Mouse (Mus musculus) small intestine, adult 2 months (tissue): ENCODE measurements at regions not wholly inside any gene's neighbourhood (a gene's known extent, or its start where the extent isn't known, plus 50 kb on each side); places are given as distances from the start of the nearest gene placed in this dataset.

ENCODE experiments used
- H3K27ac ChIP-seq: fragments of 200-500 bp; 2 replicates; pipeline ENCODE4 v1.5.1; 2012; ENCODE audit warnings: low read depth, low read length, control low read depth, inconsistent platforms; ENCODE audit not compliant: insufficient read depth
- H3K27me3 ChIP-seq: fragments of 200-500 bp; 2 replicates; pipeline ENCODE4 v1.6.1; 2012; ENCODE audit warnings: mild to moderate bottlenecking, moderate library complexity, low read length, inconsistent platforms; ENCODE audit not compliant: control insufficient read depth, insufficient read depth
- H3K36me3 ChIP-seq: fragments of 200-500 bp; 2 replicates; pipeline ENCODE4 v1.6.1; 2012; ENCODE audit warnings: mild to moderate bottlenecking, low read length, control low read depth, inconsistent platforms; ENCODE audit not compliant: control insufficient read depth, insufficient read depth
- H3K4me1 ChIP-seq: fragments of 200-500 bp; 2 replicates; pipeline ENCODE4 v1.6.1; 2012; ENCODE audit warnings: low read length, inconsistent platforms, mixed read lengths; ENCODE audit not compliant: control insufficient read depth, insufficient read depth, insufficient read length
- H3K4me3 ChIP-seq: fragments of 200-500 bp; 2 replicates; pipeline ENCODE4 v1.5.1; 2012; ENCODE audit warnings: low read depth, mild to moderate bottlenecking, control low read depth, inconsistent platforms, low read length, moderate library complexity
- CTCF ChIP-seq: fragments of 200-500 bp; IDR thresholded peaks from 2 replicates; pipeline ENCODE4 v1.5.1; 2012; ENCODE audit warnings: low read depth, mild to moderate bottlenecking, control low read depth, inconsistent platforms, low read length, moderate library complexity, mixed read lengths; ENCODE audit not compliant: insufficient replicate concordance, insufficient read length; ENCODE audit errors: extremely low read depth
- POLR2A ChIP-seq: fragments of 200-500 bp; IDR thresholded peaks from 2 replicates; pipeline ENCODE4 v1.6.1; 2012; ENCODE audit warnings: low read depth, mild to moderate bottlenecking, control low read depth, inconsistent platforms, low read length, moderate library complexity
- WGBS: fragments of 180-500 bp; shearing (Covaris S2); methylation state at CpG from one replicate; pipeline ENCODE4 v1.1.7; 2018; 5-methylcytosine and 5-hydroxymethylcytosine counted together

DNA sequence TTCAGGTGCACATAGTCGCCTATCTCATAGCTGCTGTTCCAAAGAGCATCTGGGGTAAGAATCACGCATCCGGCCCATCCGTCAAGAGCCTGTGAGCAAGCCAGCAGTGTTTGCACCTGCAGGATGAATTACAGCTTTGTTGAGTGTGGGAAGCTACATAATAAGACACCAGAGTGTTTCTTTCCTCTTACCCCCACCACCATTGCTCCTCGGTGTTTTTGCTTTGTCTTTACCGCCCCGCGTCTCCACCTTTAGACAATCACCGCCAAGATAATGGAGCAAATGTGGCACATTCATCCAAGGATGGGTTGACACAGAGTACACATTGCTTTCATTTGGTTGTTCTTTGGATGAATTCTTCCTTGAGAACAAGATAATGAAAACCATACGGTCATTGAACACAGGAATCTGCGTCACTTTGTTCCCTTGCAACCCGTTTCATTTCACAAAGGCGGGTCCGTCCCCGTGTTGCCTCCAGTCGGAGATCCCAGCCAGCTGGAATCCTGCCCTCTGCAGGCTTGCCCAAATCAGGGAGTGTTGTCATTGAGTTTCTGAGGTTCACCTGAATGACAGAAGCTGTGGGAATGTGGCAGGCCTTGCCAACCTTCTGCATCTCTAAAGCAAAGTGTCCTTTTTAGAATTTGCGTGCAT lies 659.4 kb upstream of the Zeb2 start:
- Histone ChIP-seq H3K36me3 (no peaks in the 10 kb centered on the region), H3K27ac (no peak overlapping the region), H3K4me1 (no peaks in the 10 kb centered on the region), H3K27me3 (no peaks in the 10 kb centered on the region), H3K4me3 (no peak overlapping the region)
- TF ChIP-seq POLR2A (no peak), CTCF (no peak)
- 86% methylated on average over 17 of the region's 17 CpGs for WGBS

DNA sequence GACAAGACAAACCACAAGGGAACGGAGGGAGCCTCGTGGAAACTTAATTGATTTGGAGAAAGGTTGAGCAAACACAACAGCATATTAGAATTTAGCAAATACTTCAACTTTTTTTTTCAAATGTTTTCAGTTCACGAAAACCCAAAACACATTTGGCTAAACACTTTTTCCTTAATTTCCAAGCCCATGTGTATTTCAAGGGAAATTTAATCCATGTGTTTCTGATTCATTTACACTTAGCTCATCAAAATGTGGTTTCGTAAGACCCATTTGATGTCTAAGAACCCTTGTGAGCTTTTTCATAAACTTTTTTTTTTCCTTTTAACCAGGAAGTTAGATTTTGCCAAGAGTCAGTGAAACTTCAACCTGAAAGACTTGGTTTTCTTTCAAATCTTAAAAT lies 658.5 kb upstream of the Zeb2 start:
- Histone ChIP-seq H3K36me3 (no peaks in the 10 kb centered on the region), H3K4me3 (no peak overlapping the region), H3K27me3 (no peaks in the 10 kb centered on the region), H3K4me1 (no peaks in the 10 kb centered on the region), H3K27ac (no peak overlapping the region)
- 76% methylated on average over 4 of the region's 4 CpGs for WGBS
- TF ChIP-seq POLR2A (no peak), CTCF (no peak)

DNA sequence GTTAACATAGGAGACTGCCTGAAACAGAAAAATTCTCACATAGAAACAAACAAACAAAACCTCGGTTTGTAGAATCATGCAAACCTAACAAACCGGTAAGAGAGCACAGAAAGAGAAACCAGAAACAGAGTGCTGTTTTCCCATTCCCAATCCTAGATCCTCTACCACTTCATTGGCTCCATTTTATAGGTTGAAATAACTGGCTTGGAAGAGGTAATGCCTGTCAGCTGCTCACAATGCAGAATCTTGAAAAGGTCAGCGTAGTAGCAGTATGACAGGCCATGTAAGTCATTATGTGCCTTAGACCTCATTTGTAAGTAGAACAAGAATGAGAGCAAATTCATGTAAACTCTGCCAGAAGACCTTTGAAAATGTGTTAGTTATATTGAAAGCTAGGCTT lies 657.2 kb upstream of the Zeb2 start:
- H3K4me1 ChIP-seq = no peaks in the 10 kb centered on the region
- no peaks in the 10 kb centered on the region for H3K27me3 ChIP-seq
- WGBS = 74% methylated on average over 3 of the region's 3 CpGs
- TF ChIP-seq POLR2A (no peak), CTCF (no peak)
- no peaks in the 10 kb centered on the region for H3K36me3 ChIP-seq
- no peak overlapping the region for H3K4me3 ChIP-seq
- H3K27ac ChIP-seq = no peak overlapping the region

DNA sequence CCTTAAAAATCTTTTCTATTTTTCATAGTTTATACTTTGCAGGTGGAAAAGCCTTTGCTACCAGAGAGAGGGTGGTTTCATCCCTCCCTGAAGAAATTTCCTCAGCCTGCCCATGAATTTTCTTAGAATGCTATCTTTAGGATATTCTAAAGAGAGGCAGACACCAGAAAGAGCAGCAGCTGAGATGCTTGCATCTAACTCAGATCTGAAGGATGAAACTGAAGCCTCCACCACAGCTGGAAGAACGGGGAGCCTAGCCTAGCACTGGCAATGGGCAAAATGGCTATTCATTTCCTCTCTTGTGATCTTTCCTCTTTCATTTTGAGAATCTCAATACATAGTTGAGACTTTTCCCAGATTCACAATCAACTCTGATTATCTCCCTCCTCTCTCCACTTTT lies 640.0 kb upstream of the Zeb2 start:
- H3K36me3 ChIP-seq = no peaks in the 10 kb centered on the region
- no peak overlapping the region for H3K4me3 ChIP-seq
- no peaks in the 10 kb centered on the region for H3K27me3 ChIP-seq
- no peak for TF ChIP-seq CTCF
- TF ChIP-seq POLR2A = no peak
- H3K4me1 ChIP-seq = no peaks in the 10 kb centered on the region
- 70% methylated on average over 1 of the region's 1 CpGs for WGBS
- H3K27ac ChIP-seq = no peak overlapping the region

DNA sequence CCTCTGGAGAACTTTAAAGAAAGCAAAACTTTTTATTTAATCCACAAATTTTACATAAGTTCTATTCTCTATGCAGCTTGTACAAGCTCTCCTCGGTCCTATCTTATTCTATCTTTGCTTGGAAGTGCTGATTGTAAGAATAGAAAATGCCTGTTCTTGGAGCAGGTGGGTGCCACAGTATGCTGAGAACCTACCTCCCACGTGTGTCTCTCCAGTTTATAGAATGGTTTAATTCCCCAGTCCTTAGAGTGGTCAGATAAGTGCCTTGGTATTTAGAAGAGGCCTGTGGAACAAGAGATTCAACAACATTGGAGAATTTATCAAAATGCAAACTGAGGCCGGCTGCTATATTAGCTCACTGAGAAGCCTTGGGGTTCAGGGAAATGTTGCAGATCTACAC lies 639.2 kb upstream of the Zeb2 start:
- Histone ChIP-seq H3K27me3 (no peaks in the 10 kb centered on the region), H3K4me3 (no peak overlapping the region), H3K27ac (no peak overlapping the region), H3K36me3 (no peaks in the 10 kb centered on the region), H3K4me1 (no peaks in the 10 kb centered on the region)
- WGBS = 71% methylated on average over 3 of the region's 3 CpGs
- TF ChIP-seq POLR2A (no peak), CTCF (no peak)

DNA sequence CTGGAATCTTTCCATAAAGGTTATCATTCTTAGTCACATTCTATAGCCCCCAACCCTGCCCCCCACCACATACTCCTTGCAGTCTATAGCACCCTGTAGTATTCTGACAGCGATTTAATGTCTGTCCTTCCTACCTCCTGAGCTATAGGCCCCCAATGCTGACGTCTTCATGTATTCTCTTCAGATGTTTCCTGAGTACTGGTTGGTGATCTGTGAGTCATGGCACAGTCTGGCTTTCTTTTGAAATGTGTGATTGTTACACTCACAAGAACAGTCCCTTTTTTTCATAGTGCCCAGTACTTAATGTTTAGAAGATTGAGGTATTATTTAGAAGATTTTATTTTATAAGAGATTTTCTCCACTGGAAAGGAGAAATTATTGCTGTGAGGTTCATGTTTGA lies 634.6 kb upstream of the Zeb2 start:
- 78% methylated on average over 2 of the region's 2 CpGs for WGBS
- no peaks in the 10 kb centered on the region for H3K4me1 ChIP-seq
- H3K27me3 ChIP-seq = no peaks in the 10 kb centered on the region
- no peaks in the 10 kb centered on the region for H3K36me3 ChIP-seq
- no peak overlapping the region for H3K4me3 ChIP-seq
- TF ChIP-seq POLR2A (no peak), CTCF (no peak)
- H3K27ac ChIP-seq = no peak overlapping the region

DNA sequence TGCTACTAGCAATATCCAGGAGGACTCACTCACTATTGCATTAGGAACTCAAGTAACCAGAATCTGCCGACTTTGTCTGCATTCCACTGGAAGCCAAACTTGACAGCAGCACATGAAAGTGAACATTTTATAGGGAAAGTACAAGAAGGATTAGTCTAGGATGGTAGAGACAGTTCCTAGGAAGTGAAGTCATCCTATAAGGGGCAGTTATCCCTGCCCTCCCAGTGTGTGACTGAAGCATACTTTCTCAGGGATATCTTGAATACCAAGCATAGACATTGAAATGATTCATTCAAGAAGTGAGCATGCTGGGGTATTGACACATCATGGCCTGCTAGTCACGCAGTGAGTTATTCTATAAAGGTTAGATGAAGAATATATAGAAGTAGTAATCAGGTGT lies 632.2 kb upstream of the Zeb2 start:
- Histone ChIP-seq H3K36me3 (no peaks in the 10 kb centered on the region), H3K27ac (no peak overlapping the region), H3K27me3 (no peaks in the 10 kb centered on the region), H3K4me1 (no peaks in the 10 kb centered on the region), H3K4me3 (no peak overlapping the region)
- 85% methylated on average over 2 of the region's 2 CpGs for WGBS
- TF ChIP-seq CTCF = no peak
- no peak for TF ChIP-seq POLR2A
